Mouse (Mus musculus) adrenal gland, postnatal 4 days (tissue): ENCODE data around the gene E2f2. TPM values are rescaled to one million over a fixed set of nuclear protein-coding genes. Genes with fewer than 3 reads are reported as not detected.

ENCODE experiments used
- DNase-seq, 2 experiments: peaks; one replicate each; pipeline ENCODE4 v3.0.0; 2021 to 2022; ENCODE audit warnings: low spot score in 2 of 2, mixed read lengths in 2 of 2
- total RNA-seq, 2 experiments: library from RNA; stranded (reverse); gene quantifications; 2 replicates each; pipeline ENCODE4 v1.2.3; 2021

E2f2 gene
- total RNA-seq, 2 experiments from 2014 or later = 15.0 to 23.0 TPM

DNA sequence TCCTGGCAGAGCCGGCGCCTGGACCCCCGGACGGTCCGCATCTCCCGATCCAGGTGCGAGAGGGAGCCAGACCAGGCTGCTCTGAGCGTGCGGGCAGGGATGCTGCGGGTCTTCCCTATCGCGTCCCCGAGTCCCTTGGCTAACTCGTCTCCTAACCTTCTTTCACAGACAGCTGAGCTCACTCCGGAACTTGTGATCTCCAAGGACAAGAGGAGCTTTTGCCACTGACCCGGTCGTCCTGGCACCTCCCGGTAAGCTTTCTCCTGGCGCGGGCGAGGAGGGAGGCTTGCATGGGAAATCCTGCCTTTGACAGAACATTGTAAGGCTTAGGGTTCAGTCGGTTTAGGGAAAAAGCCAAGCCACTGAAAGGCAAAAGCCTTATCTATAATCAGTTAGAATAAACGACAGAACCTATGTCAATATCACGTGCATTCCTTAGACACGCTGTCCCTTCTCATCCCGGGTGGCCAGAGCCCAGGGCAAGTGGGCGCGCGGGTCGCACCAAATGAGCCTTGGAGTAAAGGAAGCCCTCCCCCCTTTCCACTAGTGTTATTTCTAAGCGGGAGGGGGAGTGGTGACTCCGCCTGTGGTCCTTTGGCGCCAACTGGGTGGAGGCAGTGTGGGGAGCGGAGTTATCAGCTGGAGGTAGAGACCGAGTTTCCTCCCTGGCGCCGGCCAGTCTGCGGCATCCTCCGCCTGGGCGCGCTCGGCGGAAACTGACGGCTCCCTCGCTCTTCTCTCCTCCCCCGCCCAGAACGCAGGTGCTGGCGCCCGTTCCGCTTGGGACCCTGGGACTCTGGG, 27.9 kb upstream of the E2f2 start:
- DNase-seq = peak in 1 of 2 experiments; percentile 57

DNA sequence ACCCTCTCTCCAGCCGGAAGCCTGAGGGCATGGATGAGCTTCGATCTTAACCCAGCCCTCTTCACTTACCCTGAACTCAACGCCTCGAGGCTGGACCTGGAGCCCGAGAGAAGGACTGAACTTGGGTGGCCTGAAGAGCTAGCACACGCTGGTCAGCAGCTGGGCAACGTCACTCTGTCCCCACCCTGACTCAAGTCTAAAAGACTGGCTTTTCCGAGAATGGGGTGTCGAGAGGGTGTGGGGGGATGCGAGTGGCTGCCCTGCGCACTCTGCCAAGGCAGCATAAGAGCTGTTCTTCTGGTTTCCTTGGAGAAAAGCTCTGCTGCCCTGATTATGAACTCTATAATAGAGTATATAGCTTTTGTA, 27.3 kb upstream of the E2f2 start:
- DNase-seq = no peak

DNA sequence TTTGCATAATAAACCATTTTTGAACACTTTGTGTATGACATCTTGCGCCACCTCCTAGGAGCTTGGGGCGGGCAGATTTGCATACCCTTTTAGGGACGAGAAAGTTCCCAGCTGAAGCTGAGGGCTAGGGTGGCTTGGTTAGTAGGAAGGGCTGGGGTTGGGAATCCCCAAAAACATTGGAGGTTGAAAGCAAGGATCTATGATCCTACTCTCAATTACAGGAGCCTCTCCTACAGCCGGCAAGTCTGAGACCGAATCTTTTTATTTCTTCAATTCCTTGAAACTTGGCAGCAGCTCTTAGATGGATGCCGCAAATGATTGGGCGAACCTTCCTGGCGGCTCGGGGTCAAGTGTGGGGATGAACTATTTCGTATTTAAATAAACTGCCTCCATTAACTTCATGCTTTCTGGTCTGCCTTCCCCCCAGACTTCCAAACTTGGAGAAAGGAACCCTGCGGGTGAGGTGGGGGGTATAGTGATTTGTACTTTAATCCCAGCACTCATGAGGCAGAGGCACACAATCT, 26.8 kb upstream of the E2f2 start:
- DNase-seq = no peak

DNA sequence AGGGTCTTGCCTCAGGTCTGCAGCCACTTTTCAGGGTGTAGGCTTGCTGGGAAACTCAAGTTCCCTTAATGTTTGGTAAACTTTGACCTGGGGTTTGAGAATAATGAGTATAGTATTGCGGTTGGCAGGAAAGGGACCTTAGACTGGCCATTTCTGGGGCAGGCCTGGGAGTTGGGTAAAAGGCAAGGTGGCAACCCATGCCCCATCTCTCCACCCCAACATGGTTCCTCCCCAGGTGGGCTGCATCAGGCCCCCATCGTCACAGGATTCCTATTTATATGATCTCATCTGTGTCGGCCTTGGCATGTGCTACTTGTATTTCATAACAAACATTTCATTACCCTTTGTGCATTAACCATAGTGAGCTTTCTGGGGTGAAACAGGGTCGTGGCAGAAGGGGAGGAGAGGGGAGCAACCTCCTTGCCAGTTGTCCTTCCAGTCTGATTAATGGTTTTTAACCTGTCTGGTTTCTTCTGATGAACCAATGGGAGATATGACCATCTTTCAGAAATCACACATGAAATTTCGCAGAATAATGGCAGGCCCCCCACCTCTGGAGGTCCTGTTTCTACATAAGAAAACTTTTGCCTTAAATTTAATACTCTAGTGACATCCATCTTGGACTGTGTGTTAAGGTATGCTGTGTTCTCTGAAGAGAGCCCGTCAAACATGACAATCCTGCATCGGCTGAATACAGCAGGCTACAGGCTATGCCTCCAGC, 26.0 kb upstream of the E2f2 start:
- DNase-seq = no peak

DNA sequence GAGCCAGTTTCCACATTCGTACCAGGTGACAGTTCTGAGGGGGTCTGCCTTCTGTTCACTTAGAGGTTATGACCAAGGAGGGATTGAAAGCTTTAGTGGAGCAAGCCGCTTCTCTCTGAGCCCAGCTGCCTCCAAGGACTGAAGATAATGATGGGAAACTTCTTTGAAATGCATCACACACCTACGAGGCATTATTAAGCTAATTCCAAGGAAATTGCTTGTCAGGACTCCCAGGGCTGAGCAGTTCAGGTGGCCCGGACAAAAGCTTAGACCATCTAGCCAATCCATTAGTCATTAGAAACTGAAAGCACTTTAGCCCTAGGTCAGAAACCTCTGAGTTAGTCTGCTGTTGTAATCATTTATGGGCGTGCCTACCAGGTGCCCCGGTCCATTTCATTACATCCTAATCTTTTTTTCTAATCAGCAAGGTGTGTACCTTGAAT, 25.5 kb upstream of the E2f2 start:
- no peak for DNase-seq

DNA sequence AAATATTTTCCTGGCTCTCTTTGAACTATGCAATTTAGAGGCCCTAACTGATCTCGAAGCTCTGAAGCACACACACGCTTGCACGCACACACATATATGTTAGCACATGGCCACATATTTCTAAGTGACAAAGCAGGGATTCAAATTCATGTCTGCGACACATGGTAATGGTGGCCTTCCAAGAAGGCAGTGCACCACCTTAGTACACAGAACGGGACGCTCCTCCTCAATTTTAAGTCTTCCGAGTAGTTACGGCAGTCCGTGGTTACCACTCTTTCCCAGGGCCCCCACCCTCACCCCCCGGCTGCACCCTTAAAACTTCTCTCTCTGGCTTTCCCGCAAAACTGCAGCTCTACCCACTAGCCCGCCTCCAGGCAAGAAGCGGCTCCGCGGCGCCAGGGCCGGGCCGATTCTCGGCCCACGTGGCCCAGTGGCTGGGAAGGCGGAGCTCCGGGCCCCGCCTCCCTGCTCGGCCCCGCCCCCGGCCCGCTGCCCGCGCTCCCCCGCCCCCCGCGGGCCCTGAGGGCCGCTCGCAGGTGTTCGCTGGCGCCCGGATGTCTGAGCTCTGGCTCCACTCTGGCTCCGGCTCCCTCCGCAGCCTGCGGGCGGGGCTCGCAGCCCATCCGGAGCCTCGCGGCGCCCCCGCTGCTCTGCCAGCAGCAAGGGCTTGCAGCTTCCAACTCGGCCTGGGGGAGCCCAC, 24.6 kb upstream of the E2f2 start:
- peak; percentile 65 to 78 for DNase-seq

DNA sequence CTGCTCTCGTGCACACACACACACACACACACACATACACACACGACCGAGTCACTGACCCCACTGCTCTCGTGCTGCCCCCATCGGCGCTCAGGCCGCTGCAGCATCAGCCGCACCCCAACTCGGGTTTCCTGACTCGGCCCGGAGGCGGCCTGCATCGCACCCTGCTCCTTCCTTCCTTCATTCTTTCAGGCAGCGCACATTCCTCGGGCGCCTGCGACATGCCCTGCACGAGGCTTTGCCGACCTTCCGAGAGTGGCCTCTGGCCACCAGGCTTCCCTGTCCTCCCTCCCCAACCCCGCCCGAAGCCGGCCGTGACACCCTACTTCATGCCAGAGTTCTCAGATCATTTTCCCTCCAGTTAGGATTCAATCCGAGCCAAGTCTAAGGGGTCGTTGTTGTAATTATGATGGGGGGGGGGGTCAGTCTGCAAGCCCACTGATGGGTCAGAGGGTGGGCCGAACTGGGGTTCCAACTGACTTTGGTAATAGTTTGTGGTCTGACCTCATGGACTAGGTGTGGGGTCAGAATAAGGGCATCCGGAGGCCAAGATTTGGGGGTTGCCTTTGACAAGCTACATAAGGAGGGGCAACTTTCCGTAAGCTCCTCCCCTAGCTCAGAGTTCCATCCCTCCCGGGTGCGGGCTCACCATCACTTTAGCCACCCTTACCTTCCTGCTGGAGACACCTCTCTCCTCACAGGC, 23.7 kb upstream of the E2f2 start:
- peak in 1 of 2 experiments; percentile 27 for DNase-seq

DNA sequence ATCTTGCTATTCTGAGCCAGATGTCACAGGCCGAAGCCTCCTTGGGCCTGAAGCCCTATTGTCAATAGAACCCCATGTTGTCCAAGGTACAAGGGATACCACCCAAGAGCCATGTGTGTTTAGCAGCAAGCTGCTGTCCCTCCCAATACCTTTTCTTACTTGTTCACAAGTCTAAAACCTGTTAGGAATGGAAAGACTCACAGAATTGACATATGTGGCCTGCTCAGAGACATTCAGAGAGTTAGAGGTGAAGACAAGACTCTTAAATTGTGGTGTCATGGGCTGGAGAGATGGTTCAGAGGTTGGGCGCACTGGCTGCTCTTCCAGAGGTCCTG, 23.2 kb upstream of the E2f2 start:
- no peak for DNase-seq

DNA sequence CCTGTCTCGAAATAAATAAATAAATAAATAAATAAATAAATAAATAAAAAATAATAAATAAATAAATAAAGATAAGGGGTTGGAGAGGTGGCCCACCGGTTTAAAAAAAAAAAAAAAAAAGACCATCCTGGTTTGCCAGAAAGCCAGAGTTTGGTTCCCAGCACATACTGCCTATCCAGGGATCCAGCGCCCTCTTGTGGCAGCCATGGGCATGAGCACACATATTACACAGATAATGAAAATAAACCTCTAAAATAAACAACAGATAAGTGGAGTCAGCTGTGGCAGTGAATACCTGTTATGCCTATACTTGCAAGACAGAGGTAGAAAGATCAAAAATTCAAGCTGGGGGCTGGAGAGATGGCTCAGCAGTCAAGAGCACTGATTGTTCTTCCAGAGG, 22.5 kb upstream of the E2f2 start:
- DNase-seq = no peak

DNA sequence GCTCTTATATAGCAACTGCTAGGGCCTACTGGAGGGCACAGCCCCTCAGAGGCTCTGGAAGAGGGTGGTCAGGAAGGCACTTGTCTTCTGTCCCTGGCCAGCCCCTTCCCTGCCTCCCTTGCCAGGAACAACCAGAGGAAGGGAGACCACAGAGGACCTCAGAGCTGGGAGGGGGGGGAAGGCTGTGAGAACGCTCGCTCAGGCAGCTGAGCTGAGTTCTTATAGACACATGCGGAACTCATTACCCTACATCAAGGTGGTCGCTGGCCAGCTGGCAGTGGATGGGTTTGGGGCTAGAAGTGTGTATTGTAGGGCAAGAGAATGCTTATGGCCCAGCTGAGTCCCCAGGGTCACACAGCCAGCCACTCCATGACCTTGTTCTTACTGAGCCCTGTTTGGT, 21.6 kb upstream of the E2f2 start:
- no peak for DNase-seq

DNA sequence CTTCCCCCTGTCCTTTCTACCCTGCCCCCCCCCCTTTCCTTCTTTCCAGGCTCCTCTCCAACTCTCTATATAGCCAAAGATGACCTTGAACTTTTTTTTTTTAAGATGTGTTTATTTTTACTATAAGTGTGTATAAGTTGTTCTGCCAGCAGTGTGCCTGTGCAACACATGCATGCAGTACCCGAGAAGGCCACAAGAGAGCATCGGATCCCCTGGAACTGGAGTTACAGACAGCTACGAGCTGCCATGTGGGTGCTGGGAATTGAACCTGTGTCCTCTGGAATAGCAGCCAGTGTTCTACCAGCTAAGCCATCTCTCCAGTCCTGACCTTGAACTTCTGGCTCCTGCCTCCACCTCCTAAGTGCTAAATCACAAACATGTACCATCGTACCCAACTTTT, 19.4 kb upstream of the E2f2 start:
- no peak for DNase-seq

DNA sequence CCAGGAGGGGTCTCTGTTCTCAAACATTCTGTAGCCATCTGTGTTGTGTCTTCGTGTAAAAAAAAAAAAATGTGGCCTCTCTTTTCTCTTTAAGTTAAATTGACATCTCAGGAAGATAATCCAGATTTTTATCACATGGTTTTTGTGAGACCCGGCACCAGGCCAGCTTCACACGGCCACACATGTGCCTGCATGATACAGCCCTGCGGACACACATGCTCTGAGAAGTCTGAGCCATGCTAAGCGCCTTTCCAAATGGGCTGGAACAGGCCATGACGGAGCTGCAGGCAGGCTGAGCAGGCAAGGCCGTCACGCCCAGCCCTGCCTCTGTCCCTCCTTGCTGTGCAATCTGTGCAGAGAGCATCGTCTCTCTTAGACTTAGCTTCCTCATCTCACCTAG, 17.7 kb upstream of the E2f2 start:
- DNase-seq = no peak

DNA sequence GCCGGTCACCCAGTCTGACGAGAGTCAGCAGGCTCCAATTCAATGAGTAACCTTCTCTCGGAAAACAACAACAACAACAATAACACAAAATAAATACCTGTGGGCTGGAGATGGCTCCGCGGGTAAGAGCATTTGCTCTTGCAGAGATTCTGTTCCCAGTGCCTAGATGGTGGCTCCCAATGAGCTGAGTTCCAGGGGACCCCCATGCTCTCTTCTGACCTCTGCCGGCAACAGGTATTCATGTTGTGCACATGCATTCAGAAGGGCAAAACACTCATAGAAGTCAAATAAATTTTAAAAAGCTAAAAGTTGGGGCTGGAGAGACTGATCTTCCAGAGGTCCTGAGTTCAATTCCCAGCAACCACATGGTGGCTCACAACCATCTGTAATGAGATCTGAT, 13.7 kb upstream of the E2f2 start:
- DNase-seq = no peak

DNA sequence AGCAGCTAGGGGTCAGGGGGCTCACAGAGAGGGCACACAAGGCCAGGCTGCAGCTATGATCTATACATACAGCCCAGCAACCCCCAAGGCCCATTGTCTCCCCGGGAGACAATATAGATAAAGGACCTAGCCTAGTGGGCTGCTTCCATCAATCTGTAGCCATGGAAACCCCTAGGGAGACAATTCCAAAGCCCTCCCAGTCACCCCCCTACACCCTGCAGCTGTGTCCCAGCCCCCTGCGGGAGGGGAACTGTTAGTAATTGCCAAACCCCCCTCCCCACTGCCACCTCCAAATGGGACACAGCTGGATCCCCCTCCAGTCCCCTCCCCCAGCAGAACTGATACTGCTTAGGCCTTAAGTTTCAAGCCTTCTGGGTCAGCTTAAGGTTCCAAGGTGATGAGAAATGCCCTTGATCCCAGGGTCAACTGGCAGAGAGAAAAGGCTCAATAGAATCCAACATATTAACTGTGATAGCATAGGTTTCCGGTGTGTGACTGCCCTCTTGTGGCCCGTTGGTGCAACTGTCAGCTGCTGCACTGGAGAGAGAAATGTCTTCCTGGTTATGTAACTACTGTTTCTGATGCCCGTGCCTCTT, 12.3 kb upstream of the E2f2 start:
- DNase-seq = peak in 1 of 2 experiments; percentile 43

DNA sequence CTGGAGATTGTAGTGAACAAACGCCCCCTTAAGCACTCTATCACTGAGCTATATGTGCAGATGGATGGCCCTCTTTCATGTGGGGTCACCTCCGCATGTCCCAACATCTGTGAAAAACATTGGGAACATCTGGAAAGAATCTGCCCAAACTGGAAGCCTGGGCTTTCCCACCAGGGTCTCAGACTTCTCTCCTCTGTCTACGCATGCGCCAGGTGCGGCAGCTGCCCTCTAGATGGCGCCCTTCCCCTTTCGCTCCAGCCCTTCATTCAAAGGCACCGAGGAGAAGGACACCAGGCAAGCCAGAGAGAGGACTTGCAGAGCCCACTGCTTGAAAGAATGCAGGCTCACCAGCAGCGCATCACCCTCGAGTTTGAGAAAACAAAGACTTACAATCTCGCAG, 8.7 kb upstream of the E2f2 start:
- peak; percentile 68 to 82 for DNase-seq

DNA sequence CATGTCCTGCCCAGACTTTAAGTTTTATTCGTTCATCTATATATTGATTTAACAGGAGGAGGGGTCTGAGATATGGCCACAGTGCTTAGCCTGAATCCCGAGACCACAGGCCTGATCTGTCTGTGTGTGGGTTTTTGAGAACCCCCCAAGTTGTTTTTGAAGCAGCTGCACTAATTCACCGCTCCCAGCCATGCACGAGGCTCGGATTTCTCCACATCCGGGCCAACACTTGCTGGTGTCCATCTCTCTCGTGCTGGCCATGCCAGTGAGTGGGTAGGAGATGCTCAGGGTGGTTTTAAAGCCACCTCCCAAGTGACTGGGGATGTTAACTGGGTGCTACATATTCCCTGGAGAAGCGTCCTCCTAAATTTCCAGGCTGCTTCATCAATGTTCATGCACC, 7.2 kb upstream of the E2f2 start:
- no peak for DNase-seq

DNA sequence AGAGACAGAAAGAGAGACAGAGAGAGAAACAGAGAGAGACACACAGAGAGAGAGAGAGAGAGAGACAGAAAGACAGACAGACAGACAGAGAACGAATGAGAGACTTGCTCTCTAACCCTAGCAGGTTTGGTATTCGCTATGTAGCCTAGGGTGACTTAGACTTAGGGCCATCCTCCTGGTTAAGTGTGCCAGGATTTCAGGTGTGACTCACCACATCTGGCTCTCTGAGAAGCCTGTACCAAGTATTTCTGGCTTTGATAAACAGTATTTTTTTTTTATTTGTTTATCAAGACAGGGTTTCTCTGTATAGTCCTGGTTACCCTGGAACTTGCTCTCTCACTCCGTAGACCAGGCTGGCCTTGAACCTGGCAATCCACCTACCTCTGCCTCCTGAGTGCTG, 4.5 kb upstream of the E2f2 start:
- DNase-seq = no peak

DNA sequence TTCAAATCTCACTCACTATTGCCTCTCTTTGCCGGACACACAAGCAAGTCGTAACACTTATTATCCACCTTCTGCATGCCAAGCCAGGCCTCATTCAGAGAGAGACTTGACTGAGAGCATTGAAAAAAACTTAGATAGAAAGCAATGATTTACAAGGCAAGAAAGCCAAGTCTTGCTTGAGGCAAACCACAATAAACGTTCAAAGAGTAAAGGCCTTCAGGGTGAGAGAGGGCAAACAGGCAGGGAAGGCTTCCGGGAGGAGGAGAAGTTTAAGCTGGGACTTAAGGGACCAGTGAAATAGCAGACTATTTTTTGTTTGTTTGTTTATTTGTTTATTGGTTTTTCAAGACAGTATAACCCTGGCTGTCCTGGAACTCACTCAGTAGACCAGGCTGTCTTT, 1.8 kb upstream of the E2f2 start:
- DNase-seq = no peak

DNA sequence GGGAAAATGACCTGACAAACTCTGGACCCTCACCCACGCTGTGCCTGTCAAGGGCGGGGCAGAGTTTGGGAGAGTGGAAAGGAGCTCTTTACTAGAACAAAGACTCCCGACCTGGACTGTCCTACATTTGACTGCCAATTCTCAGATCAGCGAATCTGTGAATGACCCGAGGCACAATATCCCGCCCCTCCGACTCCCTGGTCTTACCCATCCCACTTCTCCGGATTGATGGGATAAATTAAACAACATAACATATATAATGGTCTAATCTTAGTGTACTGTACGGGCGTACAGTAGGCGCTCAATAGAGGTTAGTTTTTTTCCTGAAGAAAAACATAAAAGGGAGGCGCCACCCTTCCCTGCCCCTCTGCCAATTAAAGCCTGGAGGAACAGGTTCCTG, 739 bp upstream of the E2f2 start:
- DNase-seq = no peak

DNA sequence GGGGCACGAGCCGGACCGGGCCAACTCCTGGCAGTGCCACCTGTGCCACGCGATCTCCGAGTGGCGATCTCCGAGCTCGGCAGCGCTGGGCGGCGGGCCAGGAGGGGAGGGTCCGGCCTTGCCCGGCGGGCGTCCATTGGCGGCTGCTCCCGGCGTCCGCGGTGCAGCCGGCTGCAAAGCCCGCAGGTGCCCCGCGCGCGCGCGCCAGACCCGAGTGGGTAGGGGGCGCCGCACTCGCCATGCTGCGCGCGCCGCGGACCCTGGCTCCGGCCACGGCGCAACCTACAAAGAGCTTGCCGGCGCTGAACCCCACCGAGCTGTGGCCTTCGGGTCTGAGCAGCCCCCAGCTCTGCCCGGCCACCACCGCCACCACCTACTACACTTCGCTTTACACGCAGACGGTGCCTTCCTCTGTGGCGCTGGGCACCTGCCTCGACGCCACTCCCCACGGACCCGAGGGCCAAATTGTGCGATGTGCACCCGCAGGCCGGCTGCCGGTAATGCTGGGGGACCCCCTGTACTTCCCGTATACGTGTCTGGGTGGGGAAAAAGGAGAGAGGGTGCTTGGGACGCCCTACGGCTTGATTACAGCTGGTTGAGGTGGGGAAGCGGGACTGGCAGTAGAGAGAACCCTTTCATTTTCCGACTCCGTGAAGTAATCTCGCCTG, 482 bp downstream of the E2f2 start:
- peak; percentile 46 to 57 for DNase-seq
